Mouse (Mus musculus) lung, adult 2 months (tissue): ENCODE results near the gene Dennd2a. TPM values are rescaled to one million over a fixed set of nuclear protein-coding genes. Genes with fewer than 3 reads are reported as not detected.
A peak's percentile ranks its signal among the peaks of the same experiment; 100 is the strongest.

Experiments
- DNase-seq: peaks from one replicate; pipeline ENCODE4 v3.0.0; 2022
- H3K4me1 ChIP-seq: fragments of 200-500 bp; 2 replicates; pipeline ENCODE4 v1.6.1; 2011; ENCODE audit warnings: low read length; ENCODE audit not compliant: control insufficient read depth, insufficient read depth
- H3K4me3 ChIP-seq: fragments of 200-500 bp; replicated peaks from 2 replicates; pipeline ENCODE3; 2011; ENCODE audit warnings: low read depth, mild to moderate bottlenecking, control low read depth, low read length; ENCODE audit errors: extremely low read depth
- CTCF ChIP-seq: fragments of 200-500 bp; IDR thresholded peaks from 2 replicates; pipeline ENCODE4 v1.5.1; 2011; ENCODE audit warnings: mild to moderate bottlenecking, low read length, control low read depth; ENCODE audit not compliant: insufficient read depth
- POLR2A ChIP-seq: fragments of 200-500 bp; IDR thresholded peaks from 2 replicates; pipeline ENCODE4 v1.6.1; 2011; ENCODE audit warnings: low read depth, mild to moderate bottlenecking, control low read depth, low read length, borderline replicate concordance; ENCODE audit errors: extremely low read depth
- whole genome bisulfite sequencing: fragments of 180-500 bp; shearing (Covaris S2); methylation state at CpG from one replicate; pipeline ENCODE4 v1.1.7; 2018; 5-methylcytosine and 5-hydroxymethylcytosine counted together
- polyA plus RNA-seq: library from polyadenylated mRNA; depleted of rRNA; stranded (reverse); fragments of >200 nt; gene quantifications from 2 replicates; pipeline ENCODE4 v1.2.3, GENCODE M21; 2012; rRNA removed

Dennd2a gene
- polyA plus RNA-seq, result 21.3 and 22.9 TPM in 2 replicates

- DNase-seq, result peak; percentile 48
- 2% methylated on average over 47 of the region's 50 CpGs for WGBS
- H3K4me1 ChIP-seq, result peaks cover 3% of the 10 kb centered on the region; the same call in 1 of the 2 replicates
- peak within 1 kb of the TSS; percentile 70 for H3K4me3 ChIP-seq
- no peak for TF ChIP-seq CTCF
- TF ChIP-seq POLR2A, result no peak
These were observed at the start of gene Dennd2a for GRCm38 (mm10) chr6:39557723-39558261. Dennd2a (minus strand) TSS chr6:39557867.

- no peak for DNase-seq
- no peak for TF ChIP-seq CTCF
- no peak for TF ChIP-seq POLR2A
- H3K4me3 ChIP-seq, result no peak overlapping the region
- WGBS, result 47% methylated on average over 5 of the region's 5 CpGs
- no peaks in the 10 kb centered on the region for H3K4me1 ChIP-seq
These were observed 49.7 kb upstream of the Dennd2a start for GRCm38 (mm10) chr6:39607365-39607764.

GRCm38 (mm10) chr6:39606862-39607261 lies 49.2 kb upstream of the Dennd2a start:
- no peak for DNase-seq
- H3K4me1 ChIP-seq, result no peaks in the 10 kb centered on the region

GRCm38 (mm10) chr6:39606056-39606455 lies 48.4 kb upstream of the Dennd2a start:
- DNase-seq, result no peak
- Histone ChIP-seq H3K4me1 (no peaks in the 10 kb centered on the region; the same call in 1 of the 2 replicates), H3K4me3 (no peak overlapping the region)
- TF ChIP-seq CTCF (no peak), POLR2A (no peak)
- WGBS, result 58% methylated on average over 6 of the region's 6 CpGs

More at GRCm38 (mm10) chr6:39606862-39607261, 49.2 kb upstream of the Dennd2a start:
- H3K4me3 ChIP-seq, result no peak overlapping the region
- no peak for TF ChIP-seq POLR2A
- 41% methylated on average over 3 of the region's 3 CpGs for WGBS

GRCm38 (mm10) chr6:39604565-39604964 lies 46.9 kb upstream of the Dennd2a start:
- Histone ChIP-seq H3K4me3 (no peak overlapping the region), H3K4me1 (no peaks in the 10 kb centered on the region; the same call in 1 of the 2 replicates)
- DNase-seq, result no peak
- 67% methylated on average over 5 of the region's 5 CpGs for WGBS
- TF ChIP-seq CTCF (no peak), POLR2A (no peak)

- no peak for DNase-seq
- no peaks in the 10 kb centered on the region; the same call in 1 of the 2 replicates for H3K4me1 ChIP-seq
- TF ChIP-seq CTCF (no peak), POLR2A (no peak)
- H3K4me3 ChIP-seq, result no peak overlapping the region
- 73% methylated on average over 3 of the region's 3 CpGs for WGBS
These were observed 44.2 kb upstream of the Dennd2a start for GRCm38 (mm10) chr6:39601828-39602227.

- no peaks in the 10 kb centered on the region; the same call in 1 of the 2 replicates for H3K4me1 ChIP-seq
- DNase-seq, result no peak
- TF ChIP-seq POLR2A, result no peak
- no peak for TF ChIP-seq CTCF
- WGBS, result 78% methylated on average over 3 of the region's 3 CpGs
- no peak overlapping the region for H3K4me3 ChIP-seq
These were observed 43.2 kb upstream of the Dennd2a start for GRCm38 (mm10) chr6:39600851-39601250.

GRCm38 (mm10) chr6:39592401-39593214 lies 34.9 kb upstream of the Dennd2a start, which contains the start of gene Ndufb2:
Ndufb2 (plus strand) TSS chr6:39592574.
- no peak for TF ChIP-seq CTCF
- peak; percentile 92 for TF ChIP-seq POLR2A
- WGBS, result under 1% methylated on average over 56 of the region's 56 CpGs

GRCm38 (mm10) chr6:39591481-39591880 lies 33.8 kb upstream of the Dennd2a start:
- 83% methylated on average over 4 of the region's 4 CpGs for WGBS

More at GRCm38 (mm10) chr6:39592401-39593214, 34.9 kb upstream of the Dennd2a start, which contains the start of gene Ndufb2:
- H3K4me1 ChIP-seq, result no peaks in the 10 kb centered on the region
- peak; percentile 97 for DNase-seq
- peak within 1 kb of the TSS; percentile 66 for H3K4me3 ChIP-seq

More at GRCm38 (mm10) chr6:39591481-39591880, 33.8 kb upstream of the Dennd2a start:
- Histone ChIP-seq H3K4me1 (no peaks in the 10 kb centered on the region), H3K4me3 (no peak overlapping the region)
- TF ChIP-seq CTCF, result no peak
- no peak for TF ChIP-seq POLR2A
- DNase-seq, result no peak
